Mouse (Mus musculus) fibroblast of lung, adult 2 months (primary cell): Measurements from ENCODE around the gene Gm49368.
"Not testable (repeated sequence)": the region's sequence is repeated elsewhere in the genome, so short reads cannot be mapped to it uniquely, and the experiment has no call there.

Experiments
- DNase-seq: peaks from one replicate; pipeline ENCODE4 v3.0.0-alpha.2; 2011; ENCODE audit warnings: low read depth

Gm49368 gene

DNA sequence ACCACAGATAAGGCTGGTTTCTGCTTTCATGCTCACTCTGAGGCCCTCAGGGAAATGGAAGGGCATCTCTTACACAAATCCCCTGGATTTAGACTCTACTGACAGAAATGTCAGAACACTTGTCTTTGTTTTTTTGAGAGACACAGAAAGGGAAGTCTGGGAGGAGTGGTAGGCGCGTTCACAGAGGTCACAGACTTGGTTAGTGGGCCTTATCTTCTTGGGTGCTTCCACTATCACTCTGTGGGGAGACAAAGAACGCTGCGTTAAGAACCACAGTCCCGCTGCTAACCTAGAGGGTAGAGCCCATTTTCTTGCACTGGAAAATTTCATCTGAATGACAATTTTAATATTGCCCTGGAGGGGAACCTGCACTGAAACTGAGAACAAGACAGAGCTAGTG is 69.7 kb downstream of the Gm49368 start:
- DNase-seq, result no peak

DNA sequence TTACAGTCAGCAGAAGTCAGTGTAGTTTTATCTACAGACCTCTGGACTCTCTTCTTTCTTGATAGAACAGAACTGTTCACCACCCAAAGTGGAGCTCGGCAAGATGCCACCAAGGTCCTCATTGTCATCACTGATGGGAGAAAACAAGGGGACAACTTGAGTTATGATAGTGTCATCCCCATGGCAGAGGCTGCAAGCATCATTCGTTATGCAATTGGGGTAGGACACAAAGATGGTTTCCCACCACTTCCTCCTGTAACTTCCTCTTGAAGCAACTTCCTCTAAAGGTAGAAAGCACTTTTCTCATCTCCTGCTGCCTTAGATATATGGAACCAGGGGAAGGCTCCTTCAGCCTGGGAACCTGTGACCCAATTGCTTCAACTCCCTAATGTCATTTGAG is 71.1 kb downstream of the Gm49368 start:
- no peak for DNase-seq

DNA sequence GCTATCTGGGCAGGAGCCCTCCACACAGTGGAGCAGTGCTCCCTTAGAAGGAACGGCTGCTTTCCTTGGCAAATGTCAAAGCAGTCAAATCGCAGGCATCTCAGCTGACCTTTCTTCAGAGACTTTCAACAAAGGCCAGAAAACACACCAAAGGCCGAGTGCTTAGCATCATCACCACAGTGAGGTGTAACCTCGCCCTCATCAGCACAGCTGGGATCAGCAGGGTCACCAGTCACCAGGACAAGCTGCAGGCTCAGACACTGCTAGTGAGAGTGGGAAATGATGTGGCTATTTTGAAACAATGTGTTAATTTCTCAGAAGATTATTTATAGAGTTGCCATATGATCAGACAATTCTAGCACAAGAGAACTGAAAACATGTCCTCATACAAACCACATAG is 74.4 kb downstream of the Gm49368 start:
- no peak for DNase-seq

GRCm38 (mm10) chr7:128139611-128140010 is 77.1 kb downstream of the Gm49368 start:
- no peak for DNase-seq

- no peak for DNase-seq
Measured at GRCm38 (mm10) chr7:128150970-128151369, 88.5 kb downstream of the Gm49368 start.

GRCm38 (mm10) chr7:128154076-128154475 is 91.6 kb downstream of the Gm49368 start, which contains the start of gene Itgad:
Itgad (plus strand) TSS chr7:128154376.
- no peak for DNase-seq

- no peak for DNase-seq
Measured at GRCm38 (mm10) chr7:128154924-128155323, 92.4 kb downstream of the Gm49368 start.

- DNase-seq, result not testable (repeated sequence)
Measured at GRCm38 (mm10) chr7:128158688-128159354, 96.3 kb downstream of the Gm49368 start.

- DNase-seq, result no peak
Measured at GRCm38 (mm10) chr7:128164001-128164400, 101.5 kb downstream of the Gm49368 start.

GRCm38 (mm10) chr7:128166391-128166790 is 103.9 kb downstream of the Gm49368 start:
- DNase-seq, result no peak

DNA sequence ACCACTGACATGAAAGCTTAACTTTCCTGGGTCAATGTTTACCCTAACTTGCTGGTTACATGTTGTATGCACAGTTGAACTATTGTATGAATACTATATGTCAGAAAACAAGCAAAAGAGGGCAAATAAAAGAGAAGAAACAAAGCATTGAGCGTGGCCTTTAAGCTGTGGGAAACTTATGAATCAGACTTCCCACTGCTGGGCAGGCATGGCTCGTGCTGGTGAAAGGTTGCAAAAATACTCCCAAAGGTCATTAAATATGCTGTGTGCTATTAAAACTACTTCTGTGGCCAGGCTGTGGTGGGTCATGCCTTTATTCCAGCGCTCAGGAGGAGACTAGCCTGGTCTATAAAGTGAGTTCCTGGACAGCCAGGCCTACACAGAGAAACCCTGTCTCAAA is 107.5 kb downstream of the Gm49368 start:
- DNase-seq, result peak; percentile 15
